Mouse (Mus musculus): Measurements from ENCODE around the gene Znhit2. TPM values are rescaled to one million over a fixed set of nuclear protein-coding genes. Genes with fewer than 3 reads are reported as not detected.

Gene Znhit2
- polyA plus RNA-seq, 1 experiment from 2014 or later = 33.9 TPM

GRCm38 (mm10) chr19:6018142-6019089 lies 42.6 kb upstream of the Znhit2 start:
- Histone ChIP-seq H3K4me3 (ENCODE audit: low read depth, low read length) (no peak overlapping the region), H3K27me3 (replicated peaks; ENCODE audit: insufficient read depth, low read length) (no peaks in the 10 kb centered on the region), H3K9me3 (ENCODE audit: low read length) (no peaks in the 10 kb centered on the region), H3K4me1 (ENCODE audit: insufficient read depth, low read depth, low read length) (peaks cover 16% of the 10 kb centered on the region), H3K36me3 (ENCODE audit: insufficient read depth, low read length) (no peaks in the 10 kb centered on the region), H3K9ac (replicated peaks; ENCODE audit: low read depth) (no peak overlapping the region), H3K4me2 (replicated peaks; ENCODE audit: low read depth, low read length) (no peak overlapping the region), H3K27ac (ENCODE audit: low read length) (no peak overlapping the region)
- peak; percentile 94 for DNase-seq (ENCODE audit: low spot score)
- peak; percentile 45 for ATAC-seq
- WGBS = 28% methylated on average over 15 of the region's 15 CpGs
- no peak for TF ChIP-seq EP300 (IDR thresholded peaks at IDR 0.05)
- TF ChIP-seq CTCF (IDR thresholded peaks at IDR 0.05) = peak; percentile 94

GRCm38 (mm10) chr19:6020276-6020675 lies 40.7 kb upstream of the Znhit2 start:
- 34% methylated on average over 3 of the region's 3 CpGs for WGBS
- H3K4me3 ChIP-seq (ENCODE audit: low read depth, low read length) = no peak overlapping the region
- H3K27ac ChIP-seq (ENCODE audit: low read length) = no peak overlapping the region
- H3K9me3 ChIP-seq (ENCODE audit: low read length) = no peaks in the 10 kb centered on the region
- no peak overlapping the region for H3K9ac ChIP-seq (replicated peaks; ENCODE audit: low read depth)
- TF ChIP-seq EP300 (IDR thresholded peaks at IDR 0.05) (no peak), CTCF (IDR thresholded peaks at IDR 0.05) (peak; percentile 39)
- peaks cover 7% of the 10 kb centered on the region for H3K4me1 ChIP-seq (ENCODE audit: insufficient read depth, low read depth, low read length)
- H3K4me2 ChIP-seq (replicated peaks; ENCODE audit: low read depth, low read length) = no peak overlapping the region
- DNase-seq (ENCODE audit: low spot score) (peak; percentile 64), ATAC-seq (no peak)
- no peaks in the 10 kb centered on the region for H3K36me3 ChIP-seq (ENCODE audit: insufficient read depth, low read length)
- H3K27me3 ChIP-seq (replicated peaks; ENCODE audit: insufficient read depth, low read length) = no peaks in the 10 kb centered on the region

GRCm38 (mm10) chr19:6023059-6023458 lies 37.9 kb upstream of the Znhit2 start:
- DNase-seq (ENCODE audit: low spot score) (peak; percentile 42), ATAC-seq (peak; percentile 78)
- H3K4me1 ChIP-seq (ENCODE audit: insufficient read depth, low read depth, low read length) = no peaks in the 10 kb centered on the region
- no peaks in the 10 kb centered on the region for H3K9me3 ChIP-seq (ENCODE audit: low read length)
- no peak overlapping the region for H3K4me3 ChIP-seq (ENCODE audit: low read depth, low read length)
- TF ChIP-seq EP300 (IDR thresholded peaks at IDR 0.05) (no peak), CTCF (IDR thresholded peaks at IDR 0.05) (peak; percentile 28)
- no peaks in the 10 kb centered on the region for H3K36me3 ChIP-seq (ENCODE audit: insufficient read depth, low read length)
- no peak overlapping the region for H3K27ac ChIP-seq (ENCODE audit: low read length)
- no peak overlapping the region for H3K4me2 ChIP-seq (replicated peaks; ENCODE audit: low read depth, low read length)
- WGBS = 37% methylated on average over 8 of the region's 8 CpGs
- no peak overlapping the region for H3K9ac ChIP-seq (replicated peaks; ENCODE audit: low read depth)
- H3K27me3 ChIP-seq (replicated peaks; ENCODE audit: insufficient read depth, low read length) = no peaks in the 10 kb centered on the region

GRCm38 (mm10) chr19:6023930-6024329 lies 37.1 kb upstream of the Znhit2 start:
- no peaks in the 10 kb centered on the region for H3K9me3 ChIP-seq (ENCODE audit: low read length)
- H3K27ac ChIP-seq (ENCODE audit: low read length) = no peak overlapping the region
- H3K9ac ChIP-seq (replicated peaks; ENCODE audit: low read depth) = no peak overlapping the region
- no peaks in the 10 kb centered on the region for H3K4me1 ChIP-seq (ENCODE audit: insufficient read depth, low read depth, low read length)
- ATAC-seq = no peak
- TF ChIP-seq EP300 (IDR thresholded peaks at IDR 0.05) (no peak), CTCF (IDR thresholded peaks at IDR 0.05) (no peak)
- H3K4me2 ChIP-seq (replicated peaks; ENCODE audit: low read depth, low read length) = 0 out of 2 replicates have a peak overlapping the region, but pooled peaks have one; percentile 3
- 68% methylated on average over 7 of the region's 7 CpGs for WGBS
- no peak overlapping the region for H3K4me3 ChIP-seq (ENCODE audit: low read depth, low read length)
- DNase-seq (ENCODE audit: low spot score) = no peak
- H3K27me3 ChIP-seq (replicated peaks; ENCODE audit: insufficient read depth, low read length) = no peaks in the 10 kb centered on the region
- no peaks in the 10 kb centered on the region for H3K36me3 ChIP-seq (ENCODE audit: insufficient read depth, low read length)

- no peaks in the 10 kb centered on the region for H3K9me3 ChIP-seq (ENCODE audit: low read length)
- no peak overlapping the region for H3K27ac ChIP-seq (ENCODE audit: low read length)
- 48% methylated on average over 6 of the region's 6 CpGs for WGBS
- H3K9ac ChIP-seq (replicated peaks; ENCODE audit: low read depth) = no peak overlapping the region
- no peaks in the 10 kb centered on the region for H3K4me1 ChIP-seq (ENCODE audit: insufficient read depth, low read depth, low read length)
- ATAC-seq = no peak
- no peak overlapping the region for H3K4me2 ChIP-seq (replicated peaks; ENCODE audit: low read depth, low read length)
- no peaks in the 10 kb centered on the region for H3K36me3 ChIP-seq (ENCODE audit: insufficient read depth, low read length)
- H3K27me3 ChIP-seq (replicated peaks; ENCODE audit: insufficient read depth, low read length) = no peaks in the 10 kb centered on the region
- TF ChIP-seq EP300 (IDR thresholded peaks at IDR 0.05) = no peak
- no peak for TF ChIP-seq CTCF (IDR thresholded peaks at IDR 0.05)
- H3K4me3 ChIP-seq (ENCODE audit: low read depth, low read length) = no peak overlapping the region
- DNase-seq (ENCODE audit: low spot score) = no peak
These were observed 32.0 kb upstream of the Znhit2 start for GRCm38 (mm10) chr19:6028991-6029390.

GRCm38 (mm10) chr19:6029426-6029825 lies 31.6 kb upstream of the Znhit2 start:
- no peak overlapping the region for H3K27ac ChIP-seq (ENCODE audit: low read length)
- H3K9ac ChIP-seq (replicated peaks; ENCODE audit: low read depth) = no peak overlapping the region
- no peaks in the 10 kb centered on the region for H3K36me3 ChIP-seq (ENCODE audit: insufficient read depth, low read length)
- no peaks in the 10 kb centered on the region for H3K4me1 ChIP-seq (ENCODE audit: insufficient read depth, low read depth, low read length)
- WGBS = 71% methylated on average over 9 of the region's 9 CpGs
- no peak for ATAC-seq
- H3K4me3 ChIP-seq (ENCODE audit: low read depth, low read length) = no peak overlapping the region
- H3K27me3 ChIP-seq (replicated peaks; ENCODE audit: insufficient read depth, low read length) = no peaks in the 10 kb centered on the region
- TF ChIP-seq CTCF (IDR thresholded peaks at IDR 0.05) = no peak
- no peak for TF ChIP-seq EP300 (IDR thresholded peaks at IDR 0.05)
- no peaks in the 10 kb centered on the region for H3K9me3 ChIP-seq (ENCODE audit: low read length)
- no peak for DNase-seq (ENCODE audit: low spot score)
- H3K4me2 ChIP-seq (replicated peaks; ENCODE audit: low read depth, low read length) = no peak overlapping the region

Data from lung, postnatal 0 days (tissue).